Mouse (Mus musculus): ENCODE data around the gene Pmm1. TPM values are rescaled to one million over a fixed set of nuclear protein-coding genes. Genes with fewer than 3 reads are reported as not detected.

The Pmm1 gene
- polyA plus RNA-seq, 2 experiments, result 17.6 to 22.6 TPM

GRCm38 (mm10) chr15:81951159-81951558 lies 9.6 kb downstream of the Pmm1 start:
- no peak for ATAC-seq (ENCODE audit: insufficient read depth)
- no peak for DNase-seq (ENCODE audit: low read depth in 3 of 3, low spot score in 3 of 3)
- Histone ChIP-seq H3K9me3 (ENCODE audit: control insufficient read depth, low read length) (no peaks in the 10 kb centered on the region), H3K4me1 (replicated peaks; ENCODE audit: control insufficient read depth in 2 of 2, insufficient read depth in 2 of 2, low read length in 1 of 2) (no peaks in the 10 kb centered on the region; a peak in 1 of 4 replicates), H3K27me3 (ENCODE audit: control insufficient read depth, insufficient read depth, low read length) (no peaks in the 10 kb centered on the region), H3K4me2 (ENCODE audit: low read depth) (no peak overlapping the region), H3K9ac (replicated peaks) (no peak overlapping the region), H3K4me3 (ENCODE audit: insufficient read depth in 1 of 2, low read depth in 2 of 2, low read length in 2 of 2) (no peak overlapping the region), H3K36me3 (replicated peaks; ENCODE audit: control insufficient read depth, insufficient read depth, low read depth) (peaks cover 4% of the 10 kb centered on the region), H3K27ac (no peak overlapping the region)
- no peak for TF ChIP-seq EP300 (IDR thresholded peaks at IDR 0.05; ENCODE audit: low read depth)
- TF ChIP-seq CTCF (IDR thresholded peaks at IDR 0.05; ENCODE audit: low read depth), result no peak
- WGBS (ENCODE audit: insufficient replicate concordance), result 82% methylated on average over 9 of the region's 9 CpGs

DNA sequence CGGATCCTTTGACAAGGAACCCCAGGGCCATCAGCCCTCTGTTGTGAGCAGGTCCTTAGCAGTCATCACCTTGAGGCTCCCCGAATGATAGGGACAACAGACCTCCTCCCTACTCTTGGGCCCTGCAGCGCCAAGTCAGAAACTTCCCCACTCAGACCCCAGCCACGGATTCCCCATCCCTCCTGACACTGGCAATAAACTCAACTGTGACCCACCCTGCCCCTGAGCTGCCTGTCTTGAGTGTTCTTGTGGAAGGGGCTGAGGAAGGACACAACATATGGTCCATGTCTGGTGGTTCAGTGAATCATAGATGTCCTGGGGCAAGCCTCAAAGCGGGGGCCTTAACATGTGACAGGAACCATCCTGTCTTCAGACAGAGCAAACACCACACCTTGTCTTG lies 10.0 kb downstream of the Pmm1 start:
- DNase-seq (ENCODE audit: low read depth in 3 of 3, low spot score in 3 of 3) (no peak), ATAC-seq (ENCODE audit: insufficient read depth) (no peak)
- Histone ChIP-seq H3K4me1 (replicated peaks; ENCODE audit: control insufficient read depth in 2 of 2, insufficient read depth in 2 of 2, low read length in 1 of 2) (no peaks in the 10 kb centered on the region; a peak in 1 of 4 replicates), H3K27ac (no peak overlapping the region), H3K4me3 (ENCODE audit: insufficient read depth in 1 of 2, low read depth in 2 of 2, low read length in 2 of 2) (no peak overlapping the region), H3K36me3 (replicated peaks; ENCODE audit: control insufficient read depth, insufficient read depth, low read depth) (peaks cover 4% of the 10 kb centered on the region), H3K9me3 (ENCODE audit: control insufficient read depth, low read length) (no peaks in the 10 kb centered on the region), H3K27me3 (ENCODE audit: control insufficient read depth, insufficient read depth, low read length) (no peaks in the 10 kb centered on the region), H3K4me2 (ENCODE audit: low read depth) (no peak overlapping the region), H3K9ac (replicated peaks) (no peak overlapping the region)
- 77% methylated on average over 5 of the region's 5 CpGs for WGBS (ENCODE audit: insufficient replicate concordance)
- TF ChIP-seq EP300 (IDR thresholded peaks at IDR 0.05; ENCODE audit: low read depth), result no peak
- no peak for TF ChIP-seq CTCF (IDR thresholded peaks at IDR 0.05; ENCODE audit: low read depth)

DNA sequence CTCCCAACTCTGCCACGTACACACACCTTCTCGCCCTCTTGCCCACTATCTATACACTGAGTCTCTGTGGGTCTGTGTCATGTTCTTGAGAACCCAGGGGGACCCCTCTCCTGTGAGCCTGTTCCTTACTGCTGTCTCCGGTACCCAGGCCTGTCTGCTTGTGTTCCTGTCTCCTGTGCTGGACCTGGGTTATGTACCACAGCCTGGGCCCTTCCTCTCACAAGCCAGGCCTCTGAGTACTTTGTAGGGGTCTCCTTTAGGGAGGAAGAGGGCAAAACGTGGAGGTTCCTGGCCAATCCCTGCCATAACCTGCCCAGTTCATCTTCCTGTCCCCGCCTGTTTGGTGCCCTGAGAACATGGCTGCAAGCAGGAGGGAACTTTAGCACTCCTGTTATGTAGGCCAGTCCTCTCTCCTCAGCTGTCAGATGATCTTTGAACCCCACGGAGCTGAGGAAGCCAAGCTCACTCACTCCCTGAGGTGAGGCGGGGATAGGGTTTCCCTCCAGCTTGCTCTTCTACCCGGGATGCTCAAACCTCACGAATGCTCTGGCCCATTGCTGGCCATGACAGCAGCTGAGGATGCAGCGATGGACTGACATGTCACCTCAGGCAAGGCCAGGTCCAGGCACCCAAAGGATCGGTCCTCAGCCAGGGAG lies 11.1 kb downstream of the Pmm1 start:
- no peak for TF ChIP-seq CTCF (IDR thresholded peaks at IDR 0.05; ENCODE audit: low read depth)
- TF ChIP-seq EP300 (IDR thresholded peaks at IDR 0.05; ENCODE audit: low read depth), result no peak
- no peaks in the 10 kb centered on the region for H3K27me3 ChIP-seq (ENCODE audit: control insufficient read depth, insufficient read depth, low read length)
- no peak overlapping the region for H3K9ac ChIP-seq (replicated peaks)
- H3K4me1 ChIP-seq (replicated peaks; ENCODE audit: control insufficient read depth in 2 of 2, insufficient read depth in 2 of 2, low read length in 1 of 2), result no peaks in the 10 kb centered on the region; a peak in 1 of 4 replicates
- H3K4me2 ChIP-seq (ENCODE audit: low read depth), result no peak overlapping the region
- no peak for DNase-seq (ENCODE audit: low read depth in 3 of 3, low spot score in 3 of 3)
- WGBS (ENCODE audit: insufficient replicate concordance), result 69% methylated on average over 11 of the region's 11 CpGs
- no peak overlapping the region for H3K27ac ChIP-seq
- H3K4me3 ChIP-seq (ENCODE audit: insufficient read depth in 1 of 2, low read depth in 2 of 2, low read length in 2 of 2), result no peak overlapping the region
- no peaks in the 10 kb centered on the region; the same call in 1 of the 2 replicates for H3K36me3 ChIP-seq (replicated peaks; ENCODE audit: control insufficient read depth, insufficient read depth, low read depth)
- ATAC-seq (ENCODE audit: insufficient read depth), result no peak
- H3K9me3 ChIP-seq (ENCODE audit: control insufficient read depth, low read length), result no peaks in the 10 kb centered on the region

- no peak for ATAC-seq (ENCODE audit: insufficient read depth)
Observed at GRCm38 (mm10) chr15:81949076-81949475, 11.7 kb downstream of the Pmm1 start.

DNA sequence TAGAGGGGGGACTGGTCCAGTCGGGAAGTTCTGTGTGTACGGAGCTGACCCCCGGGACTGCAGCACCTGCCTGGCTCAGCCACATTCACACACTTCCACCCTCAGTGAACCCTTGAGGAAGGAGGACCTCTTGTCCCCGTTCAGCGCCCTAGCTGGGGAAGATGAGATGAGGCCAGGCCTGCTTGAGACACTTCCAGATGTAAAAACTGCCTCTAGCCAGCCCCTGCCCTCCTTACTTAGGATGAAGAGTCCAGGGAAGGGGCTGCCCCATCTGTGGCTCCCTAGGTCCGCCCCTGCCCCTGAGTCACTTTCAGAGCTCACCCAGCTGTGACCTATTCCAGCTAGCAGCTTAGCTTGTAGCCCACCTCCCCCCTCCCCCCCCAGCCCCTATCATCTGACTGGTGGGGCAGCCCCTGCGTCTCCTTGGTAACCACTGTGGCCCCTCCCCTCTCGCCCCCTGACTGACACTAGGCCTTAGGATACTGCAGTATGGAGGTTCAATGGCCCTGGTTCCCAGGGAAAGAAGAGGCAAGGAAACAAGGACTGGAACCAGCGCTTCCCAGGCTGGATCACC lies 17.5 kb downstream of the Pmm1 start:
- DNase-seq (ENCODE audit: low read depth in 3 of 3, low spot score in 3 of 3) (no peak), ATAC-seq (ENCODE audit: insufficient read depth) (no peak)
- Histone ChIP-seq H3K27me3 (ENCODE audit: control insufficient read depth, insufficient read depth, low read length) (no peaks in the 10 kb centered on the region), H3K4me1 (replicated peaks; ENCODE audit: control insufficient read depth in 2 of 2, insufficient read depth in 2 of 2, low read length in 1 of 2) (peaks cover 0 to 10% of the 10 kb centered on the region in 2 experiments; a peak in 3 of 4 replicates), H3K9ac (replicated peaks) (no peak overlapping the region), H3K4me3 (ENCODE audit: insufficient read depth in 1 of 2, low read depth in 2 of 2, low read length in 2 of 2) (no peak overlapping the region), H3K36me3 (replicated peaks; ENCODE audit: control insufficient read depth, insufficient read depth, low read depth) (no peaks in the 10 kb centered on the region), H3K27ac (no peak overlapping the region), H3K4me2 (ENCODE audit: low read depth) (no peak overlapping the region), H3K9me3 (ENCODE audit: control insufficient read depth, low read length) (no peaks in the 10 kb centered on the region)
- WGBS (ENCODE audit: insufficient replicate concordance), result 25% methylated on average over 9 of the region's 9 CpGs
- TF ChIP-seq EP300 (IDR thresholded peaks at IDR 0.05; ENCODE audit: low read depth), result no peak
- no peak for TF ChIP-seq CTCF (IDR thresholded peaks at IDR 0.05; ENCODE audit: low read depth)

More at GRCm38 (mm10) chr15:81949076-81949475, 11.7 kb downstream of the Pmm1 start:
- no peaks in the 10 kb centered on the region for H3K36me3 ChIP-seq (replicated peaks; ENCODE audit: control insufficient read depth, insufficient read depth, low read depth)
- no peak for DNase-seq (ENCODE audit: low read depth in 3 of 3, low spot score in 3 of 3)
- no peaks in the 10 kb centered on the region for H3K9me3 ChIP-seq (ENCODE audit: control insufficient read depth, low read length)
- 63% methylated on average over 10 of the region's 10 CpGs for WGBS (ENCODE audit: insufficient replicate concordance)
- no peaks in the 10 kb centered on the region for H3K27me3 ChIP-seq (ENCODE audit: control insufficient read depth, insufficient read depth, low read length)
- H3K27ac ChIP-seq, result no peak overlapping the region
- H3K4me2 ChIP-seq (ENCODE audit: low read depth), result no peak overlapping the region
- H3K4me3 ChIP-seq (ENCODE audit: insufficient read depth in 1 of 2, low read depth in 2 of 2, low read length in 2 of 2), result no peak overlapping the region
- H3K4me1 ChIP-seq (replicated peaks; ENCODE audit: control insufficient read depth in 2 of 2, insufficient read depth in 2 of 2, low read length in 1 of 2), result no peaks in the 10 kb centered on the region; a peak in 1 of 4 replicates
- H3K9ac ChIP-seq (replicated peaks), result no peak overlapping the region
- TF ChIP-seq CTCF (IDR thresholded peaks at IDR 0.05; ENCODE audit: low read depth) (no peak), EP300 (IDR thresholded peaks at IDR 0.05; ENCODE audit: low read depth) (no peak)
